Comparison of ENCODE assay signal across 21 mouse cellular contexts in genomic region chr10:83374045-83374656, GRCm38 (mm10). TPM values are rescaled to one million over a fixed set of nuclear protein-coding genes. Genes with fewer than 3 reads are reported as not detected.
DNase-seq lines count a peak whose midpoint lies in the region; ATAC-seq and TF ChIP-seq lines count a peak whose summit lies in the region.
"Had no signal": no experiment of that assay in that cellular context is flagged by ENCODE, and none has a peak within 500 bp of the region (broad histone marks: within the 10 kb centered on the region; RNA-seq: fewer than 3 reads in every experiment).

No protein-coding gene starts in this region.

- H3K9ac ChIP-seq in lung, embryonic 14.5 days, result no peak overlapping the region
- H3K9ac ChIP-seq in intestine, embryonic 16.5 days (ENCODE audit: low read depth, low read length), result no peak overlapping the region
- H3K9ac ChIP-seq in stomach, postnatal 0 days (ENCODE audit: low read length), result no peak overlapping the region
- H3K9ac ChIP-seq: embryonic facial prominence, embryonic 15.5 days; forebrain, embryonic 15.5 days; heart, embryonic 12.5 days; hindbrain, embryonic 14.5 days had no signal

- no peaks in the 10 kb centered on the region; the same call in 1 of the 2 replicates for H3K4me1 ChIP-seq in lung, embryonic 14.5 days (ENCODE audit: insufficient read depth)
- H3K4me1 ChIP-seq in lung, adult 2 months (ENCODE audit: control insufficient read depth, insufficient read depth, low read length), result no peaks in the 10 kb centered on the region
- H3K4me1 ChIP-seq in G1E (ENCODE audit: insufficient read depth, low read depth, low read length), result peaks cover 54% of the 10 kb centered on the region
- H3K4me1 ChIP-seq in intestine, embryonic 16.5 days (ENCODE audit: control insufficient read depth, insufficient read depth, low read length), result no peaks in the 10 kb centered on the region; the same call in 1 of the 2 replicates
- H3K4me1 ChIP-seq in stomach, postnatal 0 days (replicated peaks; ENCODE audit: control insufficient read depth, insufficient read depth), result no peaks in the 10 kb centered on the region
- H3K4me1 ChIP-seq: embryonic facial prominence, embryonic 15.5 days; forebrain, embryonic 15.5 days had no signal

- TF ChIP-seq CTCF in lung, embryonic 14.5 days (IDR thresholded peaks at IDR 0.05; ENCODE audit: low read depth), result no peak
- TF ChIP-seq CTCF in lung, adult 2 months (IDR thresholded peaks at IDR 0.05; ENCODE audit: insufficient read depth, low read length), result no peak
- TF ChIP-seq CTCF in G1E (IDR thresholded peaks at IDR 0.05; ENCODE audit: low read depth, low read length), result no peak
- TF ChIP-seq CTCF in stomach, postnatal 0 days (IDR thresholded peaks at IDR 0.05; ENCODE audit: low read depth), result no peak

- peak; percentile 38 for DNase-seq in lung, embryonic 14.5 days
- DNase-seq in lung, adult 2 months, result no peak
- no peak for DNase-seq in G1E (ENCODE audit: low spot score)
- DNase-seq in stomach, postnatal 0 days (ENCODE audit: low spot score), result no peak
- DNase-seq in kidney, postnatal 25 days, result no peak
- no peak for DNase-seq in spleen, adult 18-20 months
- DNase-seq: adrenal gland, postnatal 10 days; cerebellum, adult 11 months; cerebellum, adult 8-10 months; cerebellum, postnatal 14 days; embryo, embryonic 11 days; heart, adult 18-20 months had no signal

- no peak overlapping the region for H3K4me2 ChIP-seq in lung, embryonic 14.5 days
- H3K4me2 ChIP-seq in intestine, embryonic 16.5 days (ENCODE audit: low read depth, low read length), result no peak overlapping the region
- no peak overlapping the region for H3K4me2 ChIP-seq in stomach, postnatal 0 days (replicated peaks; ENCODE audit: low read depth)
- H3K4me2 ChIP-seq: embryonic facial prominence, embryonic 15.5 days; forebrain, embryonic 15.5 days; heart, embryonic 12.5 days; hindbrain, embryonic 14.5 days had no signal

- H3K27ac ChIP-seq in lung, embryonic 14.5 days (ENCODE audit: low read depth), result peak overlapping the region; percentile 48; the same call in 1 of the 2 replicates
- H3K27ac ChIP-seq in intestine, embryonic 16.5 days (ENCODE audit: low read length), result no peak overlapping the region
- no peak overlapping the region for H3K27ac ChIP-seq in stomach, postnatal 0 days (replicated peaks)
- H3K27ac ChIP-seq: embryonic facial prominence, embryonic 15.5 days; forebrain, embryonic 15.5 days; hindbrain, embryonic 10.5 days; hindbrain, embryonic 14.5 days had no signal

- peak; percentile 28; the same call in 1 of the 2 replicates for ATAC-seq in lung, embryonic 14.5 days (ENCODE audit: insufficient read depth)
- no peak for ATAC-seq in G1E (ENCODE audit: extremely low read depth, insufficient number of reproducible peaks, low FRiP score, poor library complexity, severe bottlenecking)
- peak; percentile 74 for ATAC-seq in intestine, embryonic 16.5 days
- peak; percentile 59; the same call in 1 of the 2 replicates for ATAC-seq in stomach, postnatal 0 days (ENCODE audit: low FRiP score, low TSS enrichment)
- ATAC-seq: forebrain, embryonic 15.5 days had no signal

- TF ChIP-seq EP300 in stomach, postnatal 0 days (optimal IDR thresholded peaks at IDR 0.05), result no peak

- H3K36me3 ChIP-seq in lung, embryonic 14.5 days (ENCODE audit: insufficient read depth), result peaks cover 45% of the 10 kb centered on the region
- peaks cover 83% of the 10 kb centered on the region for H3K36me3 ChIP-seq in G1E (replicated peaks)
- no peaks in the 10 kb centered on the region for H3K36me3 ChIP-seq in intestine, embryonic 16.5 days (ENCODE audit: control insufficient read depth, insufficient read depth, low read length)
- H3K36me3 ChIP-seq in stomach, postnatal 0 days (ENCODE audit: control insufficient read depth, insufficient read depth, low read length), result no peaks in the 10 kb centered on the region; the same call in 1 of the 2 replicates

- WGBS in lung, embryonic 14.5 days, result 66% methylated on average over 3 of the region's 3 CpGs
- 70% methylated on average over 3 of the region's 3 CpGs for WGBS in lung, adult 2 months
- WGBS in intestine, embryonic 16.5 days, result 67% methylated on average over 3 of the region's 3 CpGs
- 65% methylated on average over 3 of the region's 3 CpGs for WGBS in stomach, postnatal 0 days

- no peak for TF ChIP-seq POLR2A in lung, adult 2 months (IDR thresholded peaks at IDR 0.05; ENCODE audit: borderline replicate concordance, extremely low read depth, low read depth, low read length)

- H3K4me3 ChIP-seq in lung, embryonic 14.5 days (ENCODE audit: low read depth, low read length), result no peak overlapping the region
- no peak overlapping the region for H3K4me3 ChIP-seq in lung, adult 2 months (replicated peaks; ENCODE audit: extremely low read depth, low read depth, low read length)
- H3K4me3 ChIP-seq in G1E (ENCODE audit: low read depth, low read length), result peak overlapping the region; percentile 45; the same call in 1 of the 2 replicates
- no peak overlapping the region for H3K4me3 ChIP-seq in intestine, embryonic 16.5 days (ENCODE audit: low read length)
- no peak overlapping the region for H3K4me3 ChIP-seq in stomach, postnatal 0 days (ENCODE audit: low read depth, low read length)
- H3K4me3 ChIP-seq: embryonic facial prominence, embryonic 15.5 days; erythroblast, embryonic 14.5 days; forebrain, embryonic 15.5 days; heart, embryonic 12.5 days; hindbrain, embryonic 10.5 days had no signal

- no peaks in the 10 kb centered on the region for H3K27me3 ChIP-seq in lung, embryonic 14.5 days (ENCODE audit: insufficient read depth, low read length)
- no peaks in the 10 kb centered on the region for H3K27me3 ChIP-seq in G1E (ENCODE audit: insufficient read depth, low read length)
- H3K27me3 ChIP-seq in intestine, embryonic 16.5 days (replicated peaks; ENCODE audit: control insufficient read depth, insufficient read depth, low read length), result no peaks in the 10 kb centered on the region
- no peaks in the 10 kb centered on the region for H3K27me3 ChIP-seq in stomach, postnatal 0 days (ENCODE audit: control insufficient read depth, insufficient read depth, low read length)
- H3K27me3 ChIP-seq: CH12.LX; embryonic facial prominence, embryonic 15.5 days; forebrain, embryonic 15.5 days; heart, embryonic 12.5 days had no signal

- H3K9me3 ChIP-seq in lung, embryonic 14.5 days (ENCODE audit: low read depth, low read length), result no peaks in the 10 kb centered on the region
- H3K9me3 ChIP-seq in G1E (replicated peaks), result peaks cover 10% of the 10 kb centered on the region
- H3K9me3 ChIP-seq in intestine, embryonic 16.5 days (ENCODE audit: control insufficient read depth, low read length), result no peaks in the 10 kb centered on the region
- H3K9me3 ChIP-seq in stomach, postnatal 0 days (ENCODE audit: control insufficient read depth, low read length), result no peaks in the 10 kb centered on the region
- H3K9me3 ChIP-seq: embryonic facial prominence, embryonic 15.5 days; forebrain, embryonic 15.5 days; heart, embryonic 12.5 days; hindbrain, embryonic 10.5 days had no signal

RNA-seq across cellular contexts. Expression of gene D10Wsu102e, which starts 14.1 kb away (rescaled TPM):
- 0.78 and 0.84 TPM in 2 replicates for polyA plus RNA-seq in lung, embryonic 14.5 days (2014; fragmentation: Nextera tagmentation; extraction: Ambion mirVana)
- polyA plus RNA-seq in lung, adult 2 months (2012; rRNA removed), result 0.16 and 0.24 TPM in 2 replicates
- total RNA-seq in G1E (2014; fragmentation: Nextera tagmentation) (5.5 TPM in 2 replicates), G1E (2017) (2.0 and 2.3 TPM in 2 replicates)
- 0.54 and 0.67 TPM in 2 replicates for polyA plus RNA-seq in G1E (2012)
- 0.43 and 0.49 TPM in 2 replicates for polyA plus RNA-seq in intestine, embryonic 16.5 days (2015; fragmentation: Nextera tagmentation; extraction: Ambion mirVana)
- polyA plus RNA-seq in stomach, postnatal 0 days (2015; fragmentation: Nextera tagmentation; extraction: Ambion mirVana), result 0.23 and 0.27 TPM in 2 replicates

RNA-seq across cellular contexts. Expression of gene Slc41a2, which starts 36.5 kb away (rescaled TPM):
- polyA plus RNA-seq in lung, embryonic 14.5 days (2014; fragmentation: Nextera tagmentation; extraction: Ambion mirVana), result 0.46 and 0.58 TPM in 2 replicates
- 2.4 and 4.0 TPM in 2 replicates for polyA plus RNA-seq in lung, adult 2 months (2012; rRNA removed)
- total RNA-seq in G1E (2014; fragmentation: Nextera tagmentation) (not detected in 2 replicates), G1E (2017) (0.05 TPM in 1 of 2 replicates, not detected in the other)
- not detected in 2 replicates for polyA plus RNA-seq in G1E (2012)
- polyA plus RNA-seq in intestine, embryonic 16.5 days (2015; fragmentation: Nextera tagmentation; extraction: Ambion mirVana), result 0.71 and 1.2 TPM in 2 replicates
- 0.59 and 0.92 TPM in 2 replicates for polyA plus RNA-seq in stomach, postnatal 0 days (2015; fragmentation: Nextera tagmentation; extraction: Ambion mirVana)
- total RNA-seq: common myeloid progenitor, adult 5-6 weeks had no signal
- polyA plus RNA-seq: erythroblast, embryonic 14.5 days had no signal
